In the genomic region with DNA sequence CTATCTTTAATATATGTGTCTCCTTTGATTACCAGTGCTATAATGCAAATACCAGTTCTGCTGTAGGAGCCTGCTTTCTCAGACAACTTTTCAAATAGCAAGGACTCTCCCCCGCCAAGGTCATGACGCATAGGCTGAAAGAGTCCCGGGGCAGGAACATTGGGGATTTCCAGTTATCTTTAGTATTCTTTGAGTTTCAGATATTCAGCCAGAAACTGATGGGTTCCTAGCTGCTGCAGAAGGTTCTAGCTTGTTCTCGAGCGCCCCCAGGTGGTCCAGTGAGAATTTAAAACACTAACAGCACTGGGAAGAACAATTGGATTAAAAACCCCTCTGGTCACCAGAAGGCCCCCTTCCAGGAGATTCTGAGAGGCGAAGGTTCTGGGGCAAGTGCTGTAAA, we compare ENCODE assay signal across 8 mouse cellular contexts. TPM values are rescaled to one million over a fixed set of nuclear protein-coding genes. Genes with fewer than 3 reads are reported as not detected.
DNase-seq lines count a peak whose midpoint lies in the region; ATAC-seq and TF ChIP-seq lines count a peak whose summit lies in the region.

No protein-coding gene starts in this region.

- no peaks in the 10 kb centered on the region for H3K4me1 ChIP-seq in forebrain, embryonic 11.5 days (replicated peaks; ENCODE audit: control insufficient read depth, insufficient read depth, low read length)
- H3K4me1 ChIP-seq in forebrain, embryonic 12.5 days, result no peaks in the 10 kb centered on the region
- no peaks in the 10 kb centered on the region for H3K4me1 ChIP-seq in cortical plate, adult 2 months (ENCODE audit: control insufficient read depth, insufficient read depth, low read length)
- no peaks in the 10 kb centered on the region for H3K4me1 ChIP-seq in lung, adult 2 months (ENCODE audit: control insufficient read depth, insufficient read depth, low read length)
- no peaks in the 10 kb centered on the region for H3K4me1 ChIP-seq in small intestine, adult 2 months (ENCODE audit: control insufficient read depth, insufficient read depth, insufficient read length, low read length)

- no peak for ATAC-seq in forebrain, embryonic 11.5 days (replicated peaks; ENCODE audit: low FRiP score)
- ATAC-seq in forebrain, embryonic 12.5 days (ENCODE audit: low FRiP score), result no peak
- peak; percentile 78 for ATAC-seq in inflammation-experienced regulatory T-cells, adult 6 months

- WGBS in forebrain, embryonic 11.5 days, result 49% methylated on average over 6 of the region's 6 CpGs
- WGBS in forebrain, embryonic 12.5 days, result 47% methylated on average over 6 of the region's 6 CpGs
- WGBS in lung, adult 2 months, result 23% methylated on average over 6 of the region's 6 CpGs
- WGBS in small intestine, adult 2 months, result 37% methylated on average over 6 of the region's 6 CpGs

- TF ChIP-seq CTCF in cortical plate, adult 2 months (IDR thresholded peaks at IDR 0.05; ENCODE audit: extremely low read depth, insufficient read depth, low read length), result peak; percentile 54
- peak; percentile 55 for TF ChIP-seq CTCF in lung, adult 2 months (IDR thresholded peaks at IDR 0.05; ENCODE audit: insufficient read depth, low read length)
- TF ChIP-seq CTCF in small intestine, adult 2 months (IDR thresholded peaks at IDR 0.05; ENCODE audit: extremely low read depth, insufficient read length, insufficient replicate concordance, low read depth, low read length), result peak; percentile 65; the same call in 1 of the 2 replicates

- H3K36me3 ChIP-seq in forebrain, embryonic 11.5 days (ENCODE audit: control insufficient read depth, insufficient read depth, low read length), result no peaks in the 10 kb centered on the region
- H3K36me3 ChIP-seq in forebrain, embryonic 12.5 days (replicated peaks), result peaks cover 45% of the 10 kb centered on the region
- H3K36me3 ChIP-seq in small intestine, adult 2 months (ENCODE audit: control insufficient read depth, insufficient read depth, low read length), result peaks cover 75% of the 10 kb centered on the region

- no peak overlapping the region for H3K9ac ChIP-seq in forebrain, embryonic 11.5 days (ENCODE audit: low read length)
- H3K9ac ChIP-seq in forebrain, embryonic 12.5 days, result no peak overlapping the region

- no peak for TF ChIP-seq POLR2A in cortical plate, adult 2 months (IDR thresholded peaks at IDR 0.05; ENCODE audit: extremely low read depth, insufficient read depth, low read length)
- TF ChIP-seq POLR2A in lung, adult 2 months (IDR thresholded peaks at IDR 0.05; ENCODE audit: borderline replicate concordance, extremely low read depth, low read depth, low read length), result no peak
- no peak for TF ChIP-seq POLR2A in small intestine, adult 2 months (IDR thresholded peaks at IDR 0.05; ENCODE audit: low read depth, low read length)

- no peaks in the 10 kb centered on the region for H3K9me3 ChIP-seq in forebrain, embryonic 11.5 days (ENCODE audit: control insufficient read depth, low read length)
- no peaks in the 10 kb centered on the region for H3K9me3 ChIP-seq in forebrain, embryonic 12.5 days

- H3K4me2 ChIP-seq in forebrain, embryonic 11.5 days (ENCODE audit: low read depth, low read length, severe bottlenecking), result no peak overlapping the region
- H3K4me2 ChIP-seq in forebrain, embryonic 12.5 days, result no peak overlapping the region

- H3K4me3 ChIP-seq in forebrain, embryonic 11.5 days (ENCODE audit: low read depth, low read length), result no peak overlapping the region
- H3K4me3 ChIP-seq in forebrain, embryonic 12.5 days (replicated peaks), result no peak overlapping the region
- H3K4me3 ChIP-seq in cortical plate, adult 2 months (ENCODE audit: insufficient read depth, low read length), result no peak overlapping the region
- H3K4me3 ChIP-seq in lung, adult 2 months (replicated peaks; ENCODE audit: extremely low read depth, low read depth, low read length), result no peak overlapping the region
- no peak overlapping the region for H3K4me3 ChIP-seq in small intestine, adult 2 months (ENCODE audit: low read depth, low read length)

- DNase-seq in forebrain, embryonic 11.5 days (ENCODE audit: low spot score), result peak; percentile 85
- peak; percentile 88 for DNase-seq in 3T3-L1 (ENCODE audit: low read depth, low spot score)
- DNase-seq in adrenal gland, adult (ENCODE audit: inconsistent age in 2 of 2, low spot score in 1 of 2), result peak; percentile 76 to 90
- DNase-seq in lung, adult 2 months, result peak; percentile 59

- no peaks in the 10 kb centered on the region for H3K27me3 ChIP-seq in forebrain, embryonic 11.5 days (ENCODE audit: control insufficient read depth, insufficient read depth, low read length)
- H3K27me3 ChIP-seq in forebrain, embryonic 12.5 days, result no peaks in the 10 kb centered on the region
- no peaks in the 10 kb centered on the region for H3K27me3 ChIP-seq in small intestine, adult 2 months (ENCODE audit: control insufficient read depth, insufficient read depth, low read length)

- no peak overlapping the region for H3K27ac ChIP-seq in forebrain, embryonic 11.5 days (ENCODE audit: low read depth, low read length)
- H3K27ac ChIP-seq in forebrain, embryonic 12.5 days, result no peak overlapping the region
- H3K27ac ChIP-seq in cortical plate, adult 2 months (ENCODE audit: insufficient read depth, low read length), result no peak overlapping the region
- no peak overlapping the region for H3K27ac ChIP-seq in small intestine, adult 2 months (ENCODE audit: insufficient read depth, low read depth, low read length)

RNA-seq across cellular contexts. Expression of a gene that starts 35.2 kb away (rescaled TPM):
- 40.4 and 43.6 TPM in 2 replicates for polyA plus RNA-seq in forebrain, embryonic 11.5 days (2014; fragmentation: Nextera tagmentation; extraction: Ambion mirVana)
- polyA plus RNA-seq in forebrain, embryonic 12.5 days (2016; fragmentation: Nextera tagmentation; extraction: Ambion mirVana), result 26.9 and 30.5 TPM in 2 replicates
- 31.7 and 33.4 TPM in 2 replicates for polyA plus RNA-seq in cortical plate, adult 2 months (2012; rRNA removed)
- polyA plus RNA-seq in inflammation-experienced regulatory T-cells, adult 6 months (2017; shearing (Covaris generic)), result 10 to 100 TPM; 13.5 to 36.2 (median 20.6) TPM
- 8.6 and 9.3 TPM in 2 replicates for polyA plus RNA-seq in lung, adult 2 months (2012; rRNA removed)
- polyA plus RNA-seq in small intestine, adult 2 months (2012; rRNA removed), result 5.2 and 7.0 TPM in 2 replicates
